Mouse (Mus musculus) myocyte (in vitro differentiated cells): ENCODE data around the gene Smarcc2.

Experiments used
- CEBPB ChIP-seq: IDR thresholded peaks from 2 replicates; pipeline ENCODE4 v1.6.1; 2011; ENCODE audit warnings: mild to moderate bottlenecking, moderate library complexity; ENCODE audit not compliant: poor library complexity, insufficient read depth, severe bottlenecking
- E2F4 ChIP-seq: IDR thresholded peaks from one replicate; pipeline ENCODE4 v1.6.1; 2011; ENCODE audit warnings: mild to moderate bottlenecking, control low read depth, moderate library complexity; ENCODE audit not compliant: insufficient read depth
- MAX ChIP-seq: IDR thresholded peaks from one replicate; pipeline ENCODE4 v1.6.1; 2011; ENCODE audit warnings: low read depth, mild to moderate bottlenecking, control low read depth
- MYOD1 ChIP-seq, 3 experiments: IDR thresholded peaks; one replicate each; pipeline ENCODE4 v1.6.1; 2011; ENCODE audit warnings: control low read depth in 2 of 3, low read depth in 2 of 3, mild to moderate bottlenecking in 2 of 3, moderate library complexity in 1 of 3; ENCODE audit not compliant: insufficient read length in 2 of 3, control insufficient read depth in 1 of 3
- POLR2A ChIP-seq: IDR thresholded peaks from one replicate; pipeline ENCODE4 v1.6.1; 2011; ENCODE audit warnings: low read depth, mild to moderate bottlenecking, control low read depth, moderate library complexity; ENCODE audit not compliant: insufficient read length
- POLR2AphosphoS2 ChIP-seq: IDR thresholded peaks from one replicate; pipeline ENCODE4 v1.6.1; 2011; ENCODE audit warnings: low read depth, control low read depth; ENCODE audit not compliant: insufficient read length
- REST ChIP-seq: IDR thresholded peaks from one replicate; pipeline ENCODE4 v1.6.1; 2011; ENCODE audit warnings: mild to moderate bottlenecking, control low read depth, moderate library complexity; ENCODE audit not compliant: insufficient read depth, insufficient read length
- TCF12 ChIP-seq: IDR thresholded peaks from one replicate; pipeline ENCODE4 v1.6.1; 2011; ENCODE audit warnings: mild to moderate bottlenecking, control low read depth; ENCODE audit not compliant: poor library complexity, insufficient read depth, severe bottlenecking
- TCF3 ChIP-seq: IDR thresholded peaks from one replicate; pipeline ENCODE4 v1.6.1; 2011; ENCODE audit warnings: low read depth, control low read depth; ENCODE audit not compliant: insufficient read length
- USF1 ChIP-seq: IDR thresholded peaks from one replicate; pipeline ENCODE4 v1.6.1; 2011; ENCODE audit warnings: low read depth, mild to moderate bottlenecking, control low read depth, moderate library complexity

DNA sequence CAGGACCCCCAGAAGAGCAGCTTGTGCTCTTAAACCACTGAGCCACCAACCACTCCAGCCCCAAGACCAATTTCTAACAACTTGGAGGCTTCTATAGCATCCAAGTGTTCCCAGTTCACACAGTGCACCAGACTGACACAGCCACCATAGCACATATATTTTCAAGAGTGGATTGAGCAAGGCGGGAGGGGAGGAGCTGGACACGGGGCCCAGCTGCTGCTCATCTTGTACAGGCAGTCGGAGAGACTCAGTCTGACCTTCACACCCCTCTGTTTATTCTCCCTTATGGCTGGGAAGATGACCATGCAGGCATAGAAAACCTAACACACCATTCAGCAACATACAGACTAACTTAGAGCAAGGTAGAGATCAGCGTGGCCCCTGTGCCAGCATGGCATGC lies 50.8 kb downstream of the Smarcc2 start:
- TF ChIP-seq CEBPB, result no peak
- TF ChIP-seq POLR2A, result no peak
- TF ChIP-seq TCF12, result no peak
- TF ChIP-seq E2F4, result no peak
- no peak for TF ChIP-seq POLR2AphosphoS2
- TF ChIP-seq REST, result no peak
- TF ChIP-seq MAX, result no peak
- TF ChIP-seq USF1, result no peak
- no peak for TF ChIP-seq TCF3
- TF ChIP-seq MYOD1 (IDR thresholded peaks at IDR 0.05; ENCODE audit: control insufficient read depth in 1 of 3, insufficient read length in 2 of 3, low read depth in 2 of 3), result no peak
